Mouse (Mus musculus) bone marrow, adult 2 months (tissue): ENCODE data around the gene 2700097O09Rik. TPM values are rescaled to one million over a fixed set of nuclear protein-coding genes. Genes with fewer than 3 reads are reported as not detected.

ENCODE experiments used
- H3K27ac ChIP-seq: fragments of 200-500 bp; 2 replicates; pipeline ENCODE4 v1.5.1; 2012; ENCODE audit warnings: low read depth, mild to moderate bottlenecking, control low read depth, inconsistent platforms, low read length; ENCODE audit not compliant: control insufficient read depth, poor library complexity, insufficient read depth
- H3K4me1 ChIP-seq: fragments of 200-500 bp; 2 replicates; pipeline ENCODE4 v1.6.1; 2011; ENCODE audit warnings: low read length; ENCODE audit not compliant: control insufficient read depth, insufficient read depth
- H3K4me3 ChIP-seq: fragments of 200-500 bp; replicated peaks from 2 replicates; pipeline ENCODE3; 2011; ENCODE audit warnings: mild to moderate bottlenecking, low read depth, low read length, control low read depth; ENCODE audit not compliant: control insufficient read depth
- CTCF ChIP-seq: fragments of 200-500 bp; IDR thresholded peaks from 2 replicates; pipeline ENCODE4 v1.5.1; 2011; ENCODE audit warnings: low read length, control low read depth; ENCODE audit not compliant: control insufficient read depth, insufficient read depth
- POLR2A ChIP-seq: fragments of 200-500 bp; IDR thresholded peaks from 2 replicates; pipeline ENCODE4 v1.6.1; 2011; ENCODE audit warnings: low read depth, mild to moderate bottlenecking, control low read depth, low read length, borderline replicate concordance; ENCODE audit not compliant: control insufficient read depth
- WGBS: fragments of 180-500 bp; shearing (Covaris S2); methylation state at CpG from one replicate; pipeline ENCODE4 v1.1.7; 2018; 5-methylcytosine and 5-hydroxymethylcytosine counted together
- polyA plus RNA-seq: library from polyadenylated mRNA; stranded (reverse); fragments of >200 nt; gene quantifications from 2 replicates; pipeline ENCODE4 v1.2.4, GENCODE M21; 2011; ENCODE audit warnings: low replicate concordance; ENCODE audit not compliant: missing spikeins, insufficient read depth, insufficient read length

2700097O09Rik gene
- polyA plus RNA-seq, 1 experiment: 23.2 TPM

GRCm38 (mm10) chr12:55062141-55062540 lies 17.8 kb downstream of the 2700097O09Rik start:
- H3K27ac ChIP-seq: no peak overlapping the region
- H3K4me1 ChIP-seq: no peaks in the 10 kb centered on the region
- TF ChIP-seq POLR2A (no peak), CTCF (no peak)
- WGBS: 87% methylated on average over 1 of the region's 1 CpGs
- H3K4me3 ChIP-seq: no peak overlapping the region

- WGBS: 81% methylated on average over 10 of the region's 10 CpGs
- H3K4me1 ChIP-seq: no peaks in the 10 kb centered on the region
- H3K27ac ChIP-seq: no peak overlapping the region
- H3K4me3 ChIP-seq: no peak overlapping the region
- no peak for TF ChIP-seq POLR2A
- TF ChIP-seq CTCF: no peak
These were observed 18.9 kb downstream of the 2700097O09Rik start for GRCm38 (mm10) chr12:55061006-55061405.

- Histone ChIP-seq H3K4me1 (no peaks in the 10 kb centered on the region), H3K27ac (no peak overlapping the region), H3K4me3 (no peak overlapping the region)
- TF ChIP-seq POLR2A: no peak
- no peak for TF ChIP-seq CTCF
- WGBS: 61% methylated on average over 6 of the region's 6 CpGs
These were observed 19.6 kb downstream of the 2700097O09Rik start for GRCm38 (mm10) chr12:55060212-55060898.

GRCm38 (mm10) chr12:55059812-55060211 lies 20.1 kb downstream of the 2700097O09Rik start:
- WGBS: 61% methylated on average over 3 of the region's 3 CpGs
- H3K4me1 ChIP-seq: no peaks in the 10 kb centered on the region
- TF ChIP-seq CTCF (no peak), POLR2A (no peak)
- H3K4me3 ChIP-seq: no peak overlapping the region
- H3K27ac ChIP-seq: no peak overlapping the region

- H3K4me3 ChIP-seq: no peak overlapping the region
- WGBS: 68% methylated on average over 6 of the region's 6 CpGs
- TF ChIP-seq CTCF: no peak
- no peak for TF ChIP-seq POLR2A
- no peak overlapping the region for H3K27ac ChIP-seq
- no peaks in the 10 kb centered on the region for H3K4me1 ChIP-seq
These were observed 20.9 kb downstream of the 2700097O09Rik start for GRCm38 (mm10) chr12:55058865-55059615.

- no peaks in the 10 kb centered on the region for H3K4me1 ChIP-seq
- no peak for TF ChIP-seq POLR2A
- no peak for TF ChIP-seq CTCF
- H3K4me3 ChIP-seq: no peak overlapping the region
- H3K27ac ChIP-seq: no peak overlapping the region
- 59% methylated on average over 2 of the region's 2 CpGs for WGBS
These were observed 23.2 kb downstream of the 2700097O09Rik start for GRCm38 (mm10) chr12:55056703-55057102.

GRCm38 (mm10) chr12:55054551-55055241 lies 25.2 kb downstream of the 2700097O09Rik start:
- Histone ChIP-seq H3K27ac (no peak overlapping the region), H3K4me1 (no peaks in the 10 kb centered on the region; the same call in 1 of the 2 replicates), H3K4me3 (no peak overlapping the region)
- 79% methylated on average over 2 of the region's 2 CpGs for WGBS
- TF ChIP-seq POLR2A (no peak), CTCF (no peak)

GRCm38 (mm10) chr12:55053267-55053666 lies 26.6 kb downstream of the 2700097O09Rik start:
- TF ChIP-seq POLR2A: no peak
- TF ChIP-seq CTCF: no peak
- no peak overlapping the region for H3K4me3 ChIP-seq
- H3K27ac ChIP-seq: no peak overlapping the region

More at GRCm38 (mm10) chr12:55053267-55053666, 26.6 kb downstream of the 2700097O09Rik start:
- WGBS: 66% methylated on average over 7 of the region's 7 CpGs
- no peaks in the 10 kb centered on the region; the same call in 1 of the 2 replicates for H3K4me1 ChIP-seq
